Mouse (Mus musculus): Measurements from ENCODE around the gene Lor. TPM values are rescaled to one million over a fixed set of nuclear protein-coding genes. Genes with fewer than 3 reads are reported as not detected.

Lor gene
- total RNA-seq (2022), result under 1 TPM in 1 of 4 experiments, not detected in 3; 0.17 TPM

DNA sequence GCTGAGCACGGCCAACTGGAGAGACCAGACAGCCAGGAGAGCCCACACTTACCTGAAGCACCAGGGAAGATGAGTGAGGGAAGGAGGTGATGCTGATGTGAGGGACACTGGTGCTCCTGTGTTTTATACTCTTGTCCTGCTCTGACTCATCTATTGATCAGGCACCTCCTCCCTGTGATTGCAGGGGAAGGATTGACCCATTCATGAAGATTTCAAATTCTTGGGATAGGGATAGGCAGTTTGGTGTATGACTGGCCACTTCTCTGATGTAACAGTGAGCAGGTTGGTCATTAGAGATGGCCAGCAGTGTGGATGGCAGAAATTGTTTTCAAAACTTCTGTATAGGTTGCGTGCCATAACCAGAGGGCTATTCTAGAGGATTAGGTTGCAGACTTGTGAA lies at the start of gene Lor:
TSS of gene Lor (minus strand) at position 101 of the 400 bp plus-strand sequence.
- DNase-seq, result no peak

DNA sequence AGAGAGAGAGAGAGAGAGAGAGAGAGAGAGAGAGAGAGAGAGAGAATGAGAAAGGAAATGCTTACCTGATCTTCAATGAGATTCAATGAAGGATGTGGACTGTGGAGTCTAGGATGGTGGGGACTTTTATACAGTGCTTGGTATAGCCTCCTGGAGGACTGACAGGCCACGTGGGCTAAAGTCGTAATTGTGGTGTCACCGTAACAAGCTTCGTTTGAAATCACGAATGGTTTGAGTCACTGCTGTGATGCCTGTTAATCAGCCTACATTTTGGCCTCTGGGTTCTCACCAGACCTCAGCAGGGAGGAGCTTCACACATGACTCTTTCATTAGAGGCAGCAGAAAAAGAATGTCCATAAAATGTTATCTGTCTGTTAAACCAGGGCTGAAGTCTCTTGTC lies 40.9 kb upstream of the Lor start, which contains the start of gene Prr9:
TSS of gene Prr9 (minus strand) at position 101 of the 400 bp plus-strand sequence.
- no peak for DNase-seq

DNA sequence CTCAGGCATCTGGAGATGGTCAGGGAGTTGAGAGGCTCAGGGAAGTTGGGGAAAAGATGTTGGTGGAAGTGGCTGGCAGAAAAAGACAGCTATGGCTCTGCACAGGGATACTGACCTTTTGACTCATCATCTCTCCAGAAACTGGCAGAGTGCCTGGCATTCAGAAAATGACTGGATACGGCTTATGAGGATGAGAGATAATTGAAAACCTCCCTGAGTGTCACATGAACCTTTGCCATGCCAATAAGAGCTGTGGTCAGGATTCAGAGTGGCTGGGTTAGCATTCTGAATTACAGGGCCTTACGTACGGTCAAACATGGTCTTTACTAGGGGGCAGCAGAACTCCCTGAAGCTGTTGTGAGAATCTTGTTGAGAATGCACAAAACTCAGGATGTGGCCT lies 38.0 kb upstream of the Lor start:
- DNase-seq, result peak; percentile 19

DNA sequence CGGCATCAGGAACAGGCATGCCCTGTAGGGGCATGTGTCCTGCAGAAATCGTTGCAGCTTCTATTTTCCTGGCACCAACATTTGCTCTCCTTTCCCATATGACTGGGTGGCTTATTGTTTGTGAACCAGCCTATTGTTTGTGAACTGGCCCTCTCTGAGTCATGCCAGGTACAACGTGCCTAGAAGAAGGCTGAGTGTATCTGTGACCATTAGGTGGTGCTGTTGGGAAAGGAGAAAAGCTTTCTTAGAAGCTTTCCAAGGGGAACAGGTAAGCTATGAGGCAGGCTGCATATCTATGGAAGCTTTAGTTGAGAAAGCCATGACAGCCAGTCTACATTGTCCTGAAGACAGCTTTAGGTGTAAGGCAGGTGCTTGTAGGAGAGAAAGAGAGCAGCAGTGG lies 35.0 kb upstream of the Lor start:
- no peak for DNase-seq

DNA sequence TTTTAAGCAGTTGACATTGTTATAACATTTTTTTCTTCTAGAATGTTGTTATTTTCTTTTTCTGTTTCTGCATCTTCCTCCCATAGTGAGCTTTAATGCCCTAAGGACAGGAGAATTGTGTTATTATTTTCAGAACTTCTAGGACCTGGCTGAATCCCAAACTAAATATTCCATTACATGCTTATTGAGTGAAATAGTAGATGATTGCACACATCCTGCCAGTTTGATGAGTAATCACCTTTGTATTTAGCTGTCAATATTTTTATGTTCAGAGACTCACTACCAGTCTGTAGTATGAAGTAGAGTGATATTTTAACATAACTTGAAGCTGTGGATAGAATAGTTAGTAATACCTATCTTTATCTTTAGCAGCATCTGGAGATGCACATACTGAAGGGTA lies 28.6 kb upstream of the Lor start:
- no peak for DNase-seq

DNA sequence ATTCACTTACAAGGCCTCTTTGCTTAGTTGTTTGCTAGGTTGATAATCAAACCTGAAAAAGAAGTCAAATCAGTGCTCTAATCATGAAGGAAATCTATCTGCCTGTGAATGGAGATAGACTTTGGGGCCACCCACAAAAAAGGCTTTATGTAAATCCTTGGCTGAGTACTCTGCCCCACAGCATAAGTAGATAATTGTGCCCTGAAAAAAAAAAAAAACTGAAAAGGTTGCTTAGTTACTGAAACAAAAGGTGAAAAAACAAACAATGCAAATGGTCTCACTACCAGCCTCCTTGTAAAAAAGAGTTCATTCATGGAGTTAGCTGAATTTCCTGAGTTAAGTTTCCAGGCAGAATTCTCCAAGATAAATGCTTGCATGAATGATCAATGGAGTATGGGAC lies 27.8 kb upstream of the Lor start:
- no peak for DNase-seq

DNA sequence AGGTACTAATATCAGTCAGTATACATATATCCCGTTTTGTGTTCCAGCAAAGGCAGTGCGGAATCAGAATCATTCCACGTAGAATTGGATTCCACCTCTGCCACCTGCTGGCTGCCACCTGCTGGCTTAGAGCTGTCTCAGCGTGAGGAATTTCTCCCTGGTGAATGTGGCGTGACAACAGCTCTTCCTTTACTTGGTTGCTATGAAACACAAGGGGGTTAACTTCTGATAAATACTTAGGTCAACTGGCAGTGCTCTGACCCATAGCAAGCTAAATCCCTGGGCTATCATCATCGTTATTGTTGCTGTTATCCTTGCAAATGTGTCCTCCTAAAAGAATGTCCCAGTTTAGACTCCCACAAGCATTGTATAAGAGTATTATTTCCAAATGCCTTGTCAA lies 23.6 kb upstream of the Lor start:
- no peak for DNase-seq

DNA sequence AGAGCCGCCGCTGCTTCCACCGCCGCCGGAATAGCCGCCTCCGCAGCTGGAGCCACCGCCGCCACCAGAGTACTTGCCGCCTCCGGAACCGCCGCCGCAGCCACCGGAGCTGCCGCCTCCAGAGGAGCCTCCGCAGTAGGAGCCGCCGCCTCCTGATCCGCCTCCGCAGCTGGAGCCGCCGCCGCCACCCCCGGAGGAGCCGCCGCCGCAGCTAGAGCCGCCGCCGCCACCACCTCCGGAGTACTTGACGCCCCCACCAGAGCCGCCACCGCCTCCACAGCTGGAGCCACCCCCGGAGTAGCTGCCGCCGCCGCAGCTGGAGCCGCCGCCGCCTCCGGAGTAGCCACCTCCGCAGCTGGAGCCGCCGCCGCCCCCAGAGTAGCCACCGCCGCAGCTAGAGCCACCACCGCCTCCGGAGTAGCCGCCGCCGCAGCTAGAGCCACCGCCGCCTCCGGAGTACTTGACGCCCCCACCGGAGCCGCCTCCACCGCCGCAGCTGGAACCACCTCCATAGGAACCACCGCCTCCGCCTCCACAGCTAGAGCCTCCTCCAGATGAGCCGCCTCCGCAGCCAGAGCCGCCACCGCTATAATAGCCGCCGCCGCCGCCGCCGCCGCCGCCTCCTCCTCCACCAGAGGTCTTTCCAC lies 1.5 kb downstream of the Lor start:
- DNase-seq, result peak; percentile 10

DNA sequence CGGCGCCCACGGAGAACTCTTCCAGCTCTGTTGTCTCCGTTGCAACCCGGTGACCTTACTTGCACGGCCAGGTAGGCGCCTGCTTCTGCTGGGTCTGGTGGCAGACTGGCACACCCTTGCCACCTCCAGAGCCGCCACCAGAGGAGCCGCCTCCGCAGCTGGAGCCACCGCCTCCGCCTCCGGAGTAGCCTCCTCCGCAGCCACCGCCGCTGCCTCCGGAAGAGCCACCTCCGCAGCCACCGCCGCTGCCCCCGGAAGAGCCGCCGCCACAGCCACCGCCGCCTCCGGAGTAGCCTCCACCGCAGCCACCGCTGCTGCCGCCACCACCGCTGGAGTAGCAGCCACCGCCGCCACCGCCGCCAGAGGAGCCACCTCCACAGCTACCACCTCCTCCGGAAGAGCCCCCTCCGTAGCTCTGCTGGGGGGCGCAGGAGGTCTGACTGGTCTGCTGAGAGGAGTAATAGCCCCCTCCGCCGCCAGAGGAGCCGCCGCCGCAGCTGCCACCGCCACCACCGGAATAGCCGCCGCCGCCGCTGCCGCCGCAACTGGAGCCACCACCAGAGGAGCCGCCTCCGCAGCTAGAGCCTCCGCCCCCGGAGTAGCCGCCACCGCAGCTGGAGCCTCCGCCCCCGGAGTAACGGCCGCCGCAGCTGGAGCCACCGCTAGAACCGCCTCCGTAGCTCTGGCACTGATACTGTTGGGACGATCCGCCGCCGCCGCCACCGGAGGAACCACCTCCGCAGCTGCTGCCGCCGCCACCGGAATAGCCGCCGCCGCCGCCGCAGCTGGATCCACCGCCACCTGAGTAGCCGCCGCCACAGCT lies 2.3 kb downstream of the Lor start:
- peak; percentile 68 for DNase-seq

DNA sequence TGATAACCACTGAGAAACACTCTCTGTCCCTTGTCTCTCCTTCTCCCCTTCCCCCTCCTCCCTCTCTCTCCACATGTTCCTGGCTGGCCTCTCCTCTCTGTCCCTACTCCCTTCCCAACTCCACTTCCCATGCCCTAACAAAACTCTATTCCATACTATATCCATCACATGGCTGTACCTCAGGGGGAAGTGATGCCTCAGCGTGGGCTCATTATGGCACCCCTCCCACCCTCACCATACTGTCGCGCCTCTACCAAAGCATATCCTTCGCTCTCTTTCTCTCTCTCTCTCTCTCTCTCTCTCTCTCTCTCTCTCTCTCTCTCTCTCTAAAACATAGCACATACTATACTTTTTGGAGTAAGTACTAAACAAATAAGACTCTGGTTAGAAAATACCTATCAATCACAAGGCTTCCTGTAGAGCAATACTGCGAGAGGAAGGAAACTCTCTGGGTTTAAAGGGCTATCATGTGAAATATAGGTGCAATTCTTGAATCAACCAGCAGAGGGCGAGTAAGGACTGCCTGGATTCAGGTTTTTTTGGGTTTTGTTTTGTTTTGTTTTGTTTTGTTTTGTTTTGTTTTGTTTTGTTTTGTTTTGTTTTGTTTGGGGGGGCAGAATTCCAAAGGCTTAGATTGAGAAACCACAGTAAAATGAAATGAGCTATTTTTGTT lies 32.4 kb downstream of the Lor start:
- DNase-seq, result no peak

DNA sequence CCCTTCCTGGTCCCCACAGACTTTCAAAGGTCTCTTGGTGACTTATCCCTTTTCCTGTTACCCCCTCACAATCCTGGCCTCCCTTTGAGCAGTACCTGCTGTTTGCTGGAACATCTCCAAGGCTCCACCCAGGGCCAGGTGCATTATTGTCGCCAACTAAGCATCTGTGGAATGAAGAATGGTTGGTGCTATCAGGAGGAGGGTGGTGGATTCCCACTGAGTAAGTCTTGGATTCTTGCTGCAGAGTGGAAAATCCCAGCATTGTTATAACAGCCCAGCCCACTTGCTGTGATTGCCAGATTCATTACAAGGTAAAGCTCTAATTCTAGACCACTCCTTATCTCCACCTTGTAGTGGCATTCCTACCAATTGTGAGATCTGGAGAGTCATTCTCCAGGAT lies 49.0 kb downstream of the Lor start:
- DNase-seq, result no peak

DNA sequence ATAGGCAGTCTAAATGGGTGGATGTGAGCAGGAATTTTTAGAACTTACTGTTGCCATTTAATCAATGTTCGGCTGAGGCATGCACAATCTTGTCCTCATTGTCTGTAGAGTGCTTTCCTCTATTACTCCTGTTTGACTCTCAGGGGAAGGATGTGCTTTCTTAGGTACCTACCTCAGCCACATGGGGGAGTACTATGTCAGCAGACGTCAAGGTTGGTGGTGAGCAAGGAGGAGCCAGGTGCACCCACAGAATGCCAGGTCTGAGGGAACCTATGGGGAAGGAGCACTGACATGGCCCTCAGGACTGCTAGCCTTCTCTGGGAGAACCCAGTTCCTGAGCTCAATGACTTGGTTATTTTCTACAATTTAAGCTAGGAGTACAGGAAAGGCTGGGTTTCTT lies 49.7 kb downstream of the Lor start:
- no peak for DNase-seq

Small RNAs within 50 kb of the gene (microRNA-seq; reads per million reads assigned to microRNA genes)
- 0 reads per million in 2 experiments for gene Gm25145

Other genes starting within 250 kb of the Lor start
- gene Pglyrp3, start 68.6 kb downstream of the Lor start, total RNA-seq (2022), result not detected
- gene Prr9, start 40.8 kb upstream of the Lor start, total RNA-seq (2022), result not detected
- gene Lelp1, start 59.6 kb upstream of the Lor start, total RNA-seq (2022), result not detected
- not detected for gene Sprr2a1, start 132.7 kb upstream of the Lor start, total RNA-seq (2022)
- gene Sprr2a2, start 132.8 kb upstream of the Lor start, total RNA-seq (2022), result not detected
- gene Sprr2a3, start 202.3 kb upstream of the Lor start, total RNA-seq (2022), result not detected
- gene Sprr2b, start 233.5 kb upstream of the Lor start, total RNA-seq (2022), result not detected